Mouse (Mus musculus) forebrain, embryonic 13.5 days (tissue): ENCODE measurements at regions not wholly inside any gene's neighbourhood (a gene's known extent, or its start where the extent isn't known, plus 50 kb on each side); places are given as distances from the start of the nearest gene placed in this dataset.

Experiments
- ATAC-seq: fragments of 200-750 bp; cut with Nextera tagmentation; 2 replicates; pipeline ENCODE4 v1.8.0; 2017
- H3K27ac ChIP-seq: fragments of 300-500 bp; sonication (generic); 2 replicates; pipeline ENCODE4 v1.5.1; 2015; ENCODE audit warnings: inconsistent platforms, mild to moderate bottlenecking, moderate library complexity
- H3K27me3 ChIP-seq: fragments of 300-500 bp; sonication (generic); 2 replicates; pipeline ENCODE4 v1.6.1; 2015; ENCODE audit warnings: mild to moderate bottlenecking, inconsistent platforms
- H3K36me3 ChIP-seq: fragments of 300-500 bp; sonication (generic); 2 replicates; pipeline ENCODE4 v1.6.1; 2015; ENCODE audit warnings: mild to moderate bottlenecking, inconsistent platforms; ENCODE audit not compliant: poor library complexity, severe bottlenecking
- H3K4me1 ChIP-seq: fragments of 300-500 bp; sonication (generic); 2 replicates; pipeline ENCODE4 v1.6.1; 2015; ENCODE audit warnings: inconsistent platforms
- H3K4me2 ChIP-seq: fragments of 300-500 bp; sonication (generic); 2 replicates; pipeline ENCODE4 v1.6.1; 2015; ENCODE audit warnings: inconsistent platforms, mild to moderate bottlenecking, moderate library complexity
- H3K4me3 ChIP-seq: fragments of 300-500 bp; sonication (generic); 2 replicates; pipeline ENCODE4 v1.5.1; 2015; ENCODE audit warnings: mild to moderate bottlenecking, inconsistent platforms
- H3K9ac ChIP-seq: fragments of 300-500 bp; sonication (generic); 2 replicates; pipeline ENCODE4 v1.6.1; 2015; ENCODE audit warnings: mild to moderate bottlenecking, inconsistent platforms
- H3K9me3 ChIP-seq: fragments of 300-500 bp; sonication (generic); replicated peaks from 2 replicates; pipeline ENCODE4 v1.6.1; 2016; ENCODE audit warnings: inconsistent platforms
- WGBS: fragments of 180-500 bp; shearing (Covaris S2); methylation state at CpG from one replicate; pipeline ENCODE4 v1.1.7; 2015; 5-methylcytosine and 5-hydroxymethylcytosine counted together

DNA sequence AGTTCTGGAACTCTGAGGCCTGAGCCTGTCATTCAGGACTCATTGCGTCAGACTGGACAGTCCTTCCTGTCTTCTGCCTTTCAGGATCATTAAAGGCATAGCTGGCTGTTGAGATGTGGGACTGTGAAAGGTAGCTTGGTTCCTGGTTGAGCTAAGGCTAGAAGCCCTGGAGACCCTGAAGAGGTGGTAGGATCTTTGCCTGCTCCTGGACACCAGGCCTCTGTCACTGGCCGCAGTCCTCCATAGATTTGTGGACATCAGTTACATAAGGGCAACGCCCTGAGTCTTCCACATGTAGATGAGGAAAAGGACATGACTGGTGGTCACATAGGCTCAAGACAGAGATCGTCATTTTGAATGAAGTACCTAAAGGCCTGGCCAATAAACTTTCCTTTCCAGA lies 127.9 kb downstream of the Opa1 start:
- no peak for ATAC-seq
- Histone ChIP-seq H3K4me3 (no peak overlapping the region), H3K4me2 (no peak overlapping the region), H3K27ac (no peak overlapping the region), H3K9ac (no peak overlapping the region), H3K27me3 (peaks cover 10% of the 10 kb centered on the region), H3K9me3 (no peaks in the 10 kb centered on the region), H3K36me3 (no peaks in the 10 kb centered on the region), H3K4me1 (peaks cover 3% of the 10 kb centered on the region; the same call in 1 of the 2 replicates)
- WGBS: 92% methylated on average over 4 of the region's 4 CpGs

DNA sequence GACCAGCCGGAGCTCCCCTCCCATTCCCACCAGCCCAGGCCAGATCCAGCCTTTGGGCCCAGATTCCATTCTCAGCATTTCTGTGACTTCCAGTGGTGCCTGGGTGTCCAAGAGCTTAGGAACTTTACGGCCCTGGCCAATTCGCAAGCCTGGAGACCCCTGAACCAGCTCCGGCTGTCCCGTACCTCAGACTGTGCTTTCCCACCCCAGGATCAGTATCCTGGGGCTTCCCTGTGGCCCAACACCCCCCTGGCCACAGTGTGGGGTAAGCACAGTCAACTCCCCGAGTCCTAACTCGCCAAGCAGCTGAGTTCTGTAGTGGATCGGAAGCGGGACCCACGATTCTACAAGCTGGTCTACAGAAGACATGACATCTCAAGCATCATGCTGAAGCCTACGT lies 128.5 kb downstream of the Opa1 start:
- no peak overlapping the region for H3K4me2 ChIP-seq
- WGBS: 93% methylated on average over 11 of the region's 11 CpGs
- H3K9me3 ChIP-seq: no peaks in the 10 kb centered on the region
- no peak overlapping the region for H3K27ac ChIP-seq
- no peaks in the 10 kb centered on the region for H3K36me3 ChIP-seq
- ATAC-seq: no peak
- H3K27me3 ChIP-seq: peaks cover 10% of the 10 kb centered on the region
- no peak overlapping the region for H3K9ac ChIP-seq
- no peak overlapping the region for H3K4me3 ChIP-seq
- peaks cover 7% of the 10 kb centered on the region; the same call in 1 of the 2 replicates for H3K4me1 ChIP-seq

DNA sequence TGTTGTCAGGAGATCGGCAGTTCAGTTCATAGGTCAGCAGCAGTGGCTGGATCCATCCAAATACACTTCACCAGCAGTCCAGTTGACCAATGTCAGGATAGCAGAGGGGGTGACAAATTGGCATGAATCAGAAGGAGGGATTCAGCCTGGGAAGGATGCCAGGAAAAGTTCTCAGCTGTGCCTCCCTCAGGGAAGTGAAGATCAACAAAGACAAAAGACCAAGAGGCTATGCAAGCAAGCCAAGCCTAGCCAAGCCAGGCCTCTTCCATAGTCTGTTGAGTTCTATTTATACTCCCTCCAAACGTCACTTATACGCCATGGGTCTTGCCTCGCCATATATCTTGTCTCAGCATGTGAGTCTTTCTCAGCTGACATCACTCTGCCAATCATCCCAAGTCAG lies 129.9 kb downstream of the Opa1 start:
- 85% methylated on average over 4 of the region's 4 CpGs for WGBS
- H3K27me3 ChIP-seq: peaks cover 10% of the 10 kb centered on the region
- ATAC-seq: no peak

DNA sequence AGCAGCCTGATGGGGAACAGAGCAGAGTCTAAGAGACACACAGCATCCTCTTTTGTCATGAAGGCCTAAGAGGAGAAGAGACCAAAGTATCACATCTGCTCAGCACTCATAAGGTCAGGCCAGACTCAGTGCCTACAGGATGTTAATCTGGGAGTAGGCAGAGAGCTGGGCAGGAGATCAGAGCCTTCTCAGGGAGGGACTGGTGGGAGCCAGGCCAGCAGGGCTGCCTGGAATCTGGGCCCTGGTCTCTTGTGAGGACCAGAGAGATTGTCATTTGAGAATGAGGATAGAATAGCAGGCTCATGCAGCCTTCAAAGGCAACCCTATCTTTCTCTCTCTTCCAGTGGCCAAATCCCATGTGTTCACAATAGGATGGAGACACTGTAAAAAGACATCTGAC lies 132.3 kb downstream of the Opa1 start:
- no peak overlapping the region for H3K9ac ChIP-seq
- H3K27me3 ChIP-seq: peaks cover 20% of the 10 kb centered on the region
- H3K4me2 ChIP-seq: no peak overlapping the region
- no peak overlapping the region for H3K4me3 ChIP-seq
- no peak overlapping the region for H3K27ac ChIP-seq
- ATAC-seq: no peak
- peaks cover 7% of the 10 kb centered on the region for H3K4me1 ChIP-seq
- no peaks in the 10 kb centered on the region for H3K36me3 ChIP-seq
- H3K9me3 ChIP-seq: no peaks in the 10 kb centered on the region

More for the DNA sequence above, 129.9 kb downstream of the Opa1 start:
- Histone ChIP-seq H3K4me2 (no peak overlapping the region), H3K27ac (no peak overlapping the region), H3K4me1 (peaks cover 7% of the 10 kb centered on the region; the same call in 1 of the 2 replicates), H3K9ac (no peak overlapping the region), H3K9me3 (no peaks in the 10 kb centered on the region), H3K4me3 (no peak overlapping the region), H3K36me3 (no peaks in the 10 kb centered on the region)

DNA sequence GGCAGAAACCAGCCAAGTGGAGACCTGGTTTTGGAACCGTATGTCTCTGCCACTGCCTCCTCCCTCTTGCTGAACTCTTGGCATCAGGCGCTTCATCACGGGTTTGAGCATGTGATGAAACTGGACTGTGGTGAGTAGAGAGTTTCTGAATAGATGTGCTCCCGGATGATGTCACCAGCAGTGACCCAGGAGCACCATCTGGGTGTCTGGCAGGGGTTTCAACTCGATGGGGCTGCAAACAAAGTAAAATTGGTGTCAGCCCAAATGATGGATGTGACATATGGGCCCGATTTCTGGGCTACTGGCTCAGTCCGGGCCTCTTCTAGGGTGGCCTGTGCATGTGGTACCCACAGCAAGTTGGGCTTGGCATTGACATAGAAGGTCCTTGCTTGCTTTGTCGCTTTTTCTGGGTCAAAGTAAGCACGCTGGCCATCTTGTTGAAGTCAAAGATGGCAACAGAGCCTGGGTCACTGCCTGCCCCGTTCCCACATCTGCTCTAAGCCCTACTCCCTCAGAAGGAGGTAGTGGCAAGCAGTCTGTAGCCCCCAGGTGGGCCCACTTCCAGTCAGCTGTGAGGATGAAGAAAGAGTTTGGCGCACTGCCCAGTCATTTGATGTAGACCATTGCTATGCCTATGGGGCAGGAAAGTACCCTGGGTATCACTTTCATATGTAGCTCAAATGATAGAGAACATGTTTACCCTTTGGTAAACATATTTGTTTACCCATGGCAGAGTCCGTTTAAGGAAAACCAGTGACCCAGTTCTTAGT lies 133.0 kb downstream of the Opa1 start:
- Histone ChIP-seq H3K4me3 (no peak overlapping the region), H3K27ac (no peak overlapping the region), H3K27me3 (peaks cover 24% of the 10 kb centered on the region), H3K4me1 (peaks cover 7% of the 10 kb centered on the region), H3K4me2 (no peak overlapping the region), H3K9ac (no peak overlapping the region), H3K9me3 (no peaks in the 10 kb centered on the region), H3K36me3 (no peaks in the 10 kb centered on the region)
- ATAC-seq: peak; percentile 79
- WGBS: 81% methylated on average over 12 of the region's 12 CpGs

DNA sequence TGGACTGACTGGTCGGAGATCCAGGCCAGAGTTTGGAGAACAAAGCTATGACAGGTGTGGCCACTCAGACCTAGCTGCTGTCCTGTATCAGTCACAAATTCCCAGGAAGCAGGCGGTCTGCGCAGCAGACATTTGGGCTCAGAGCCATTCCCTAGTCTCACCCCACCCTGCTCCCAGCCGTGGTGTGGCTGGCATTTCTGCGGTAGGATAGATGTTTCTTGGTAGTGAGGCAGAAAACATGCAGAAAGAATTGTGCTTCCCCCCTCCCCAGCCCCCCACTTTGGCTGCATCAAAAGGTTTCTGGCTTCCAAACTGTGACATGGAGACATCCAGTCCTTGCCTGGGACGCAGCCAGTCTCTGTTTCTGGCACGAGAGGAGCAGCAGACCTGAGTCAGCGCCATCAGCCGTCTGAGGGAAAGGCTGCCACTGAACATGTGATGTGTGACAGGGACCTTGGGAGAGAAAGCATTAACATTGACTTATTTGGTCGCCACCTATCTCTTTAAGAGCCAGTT lies 135.5 kb downstream of the Opa1 start:
- H3K4me3 ChIP-seq: no peak overlapping the region
- no peak overlapping the region for H3K9ac ChIP-seq
- H3K9me3 ChIP-seq: no peaks in the 10 kb centered on the region
- no peak overlapping the region for H3K27ac ChIP-seq
- ATAC-seq: peak; percentile 73; the same call in 1 of the 2 replicates
- H3K4me2 ChIP-seq: no peak overlapping the region
- peaks cover 45% of the 10 kb centered on the region for H3K27me3 ChIP-seq
- WGBS: 65% methylated on average over 10 of the region's 10 CpGs
- peaks cover 14% of the 10 kb centered on the region for H3K4me1 ChIP-seq
- no peaks in the 10 kb centered on the region for H3K36me3 ChIP-seq

DNA sequence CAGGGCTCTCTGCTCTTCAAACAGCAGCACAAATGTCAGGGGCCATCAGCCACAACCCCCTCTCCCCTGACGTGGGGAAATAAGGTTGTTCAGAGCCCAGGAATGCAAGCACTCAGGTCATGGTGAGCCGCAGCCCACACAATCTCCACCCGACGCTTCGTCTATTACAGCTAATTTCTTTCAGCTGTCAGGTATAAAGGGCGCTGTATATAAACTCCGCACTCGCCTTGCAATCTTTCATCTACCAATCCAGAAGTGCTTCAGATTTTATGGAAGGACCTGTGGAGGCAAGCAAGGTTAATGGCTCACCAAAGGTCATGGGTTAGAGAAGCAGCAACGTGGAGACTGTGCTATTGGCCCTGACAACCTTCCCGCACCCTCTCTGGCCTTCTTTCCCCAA lies 139.8 kb downstream of the Opa1 start:
- Histone ChIP-seq H3K4me3 (no peak overlapping the region), H3K9ac (no peak overlapping the region), H3K4me1 (peaks cover 22% of the 10 kb centered on the region), H3K9me3 (no peaks in the 10 kb centered on the region), H3K36me3 (no peaks in the 10 kb centered on the region), H3K27ac (no peak overlapping the region), H3K27me3 (peaks cover 73% of the 10 kb centered on the region), H3K4me2 (no peak overlapping the region)
- WGBS: 66% methylated on average over 10 of the region's 10 CpGs
- no peak for ATAC-seq

DNA sequence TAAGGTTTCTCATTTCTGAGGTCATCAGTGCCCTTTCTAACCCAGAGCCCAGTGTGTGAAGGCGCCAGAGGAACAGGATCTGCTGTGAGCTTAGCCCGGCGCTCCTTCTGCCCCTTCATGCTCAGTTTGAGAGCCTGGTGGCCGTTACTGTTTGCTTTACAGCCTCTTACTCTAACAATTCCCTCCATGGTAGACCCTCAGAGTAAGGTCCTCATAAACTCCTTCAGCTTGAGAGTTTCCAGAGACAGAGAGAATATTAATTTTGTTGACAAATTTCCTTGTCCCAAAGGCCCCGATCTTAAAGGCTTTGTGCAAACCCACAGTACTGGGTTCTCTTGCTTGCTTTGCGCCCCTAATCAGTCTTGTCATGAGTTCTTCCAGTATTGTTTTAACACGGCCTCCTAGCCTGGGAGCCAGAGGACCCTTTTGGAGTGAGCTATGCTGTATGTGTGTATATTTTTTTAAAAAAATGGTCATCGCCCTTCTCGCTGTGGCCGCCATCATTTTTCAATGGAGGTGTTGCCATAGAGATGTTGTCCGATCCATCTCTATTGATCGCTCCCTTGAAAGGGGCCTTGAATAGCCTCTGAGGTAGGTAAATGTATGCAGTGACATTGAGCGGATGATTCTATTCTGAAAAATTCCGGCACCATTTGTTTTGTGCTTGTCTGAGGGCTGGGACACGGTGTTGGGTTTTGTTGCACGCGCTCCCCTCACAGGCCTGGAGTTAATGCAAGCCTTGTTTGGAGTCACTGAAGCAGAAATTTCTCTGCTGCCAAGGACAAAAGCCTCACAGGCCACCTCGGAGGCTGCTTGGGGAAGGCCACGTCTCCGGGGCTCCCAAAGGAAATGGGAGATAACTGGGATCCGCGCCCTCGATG lies 140.7 kb downstream of the Opa1 start:
- Histone ChIP-seq H3K4me3 (no peak overlapping the region), H3K27me3 (peaks cover 74% of the 10 kb centered on the region), H3K9ac (0 out of 2 replicates have a peak overlapping the region, but pooled peaks have one; percentile 18), H3K9me3 (no peaks in the 10 kb centered on the region), H3K36me3 (no peaks in the 10 kb centered on the region), H3K4me2 (peak overlapping the region; percentile 41), H3K4me1 (peaks cover 24% of the 10 kb centered on the region), H3K27ac (peak overlapping the region; percentile 32; the same call in 1 of the 2 replicates)
- WGBS: 7% methylated on average over 23 of the region's 23 CpGs
- ATAC-seq: peak; percentile 88

DNA sequence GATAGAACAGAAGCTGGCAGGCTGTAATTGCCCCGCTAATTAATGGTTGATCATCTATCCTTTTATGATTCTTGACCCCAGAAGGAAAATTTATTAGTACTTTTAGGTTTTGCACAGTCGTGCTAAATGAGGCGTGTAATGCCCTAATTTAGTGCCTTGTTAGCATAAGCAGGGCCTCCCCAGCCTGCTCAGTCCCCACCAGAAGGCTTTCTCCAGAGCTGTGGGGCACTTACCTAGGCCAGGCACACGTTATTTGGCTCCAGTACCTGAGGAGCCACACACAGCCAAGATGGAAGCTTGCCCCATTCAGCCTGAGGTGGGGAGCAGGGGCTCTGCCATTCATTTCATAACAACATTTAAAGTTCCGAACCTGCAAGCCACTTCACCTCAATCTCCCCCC lies 146.0 kb downstream of the Opa1 start:
- no peak overlapping the region for H3K4me2 ChIP-seq
- 29% methylated on average over 5 of the region's 5 CpGs for WGBS
- H3K27ac ChIP-seq: no peak overlapping the region
- no peak overlapping the region for H3K9ac ChIP-seq
- peaks cover 33% of the 10 kb centered on the region for H3K4me1 ChIP-seq
- H3K4me3 ChIP-seq: no peak overlapping the region
- no peaks in the 10 kb centered on the region for H3K9me3 ChIP-seq
- H3K27me3 ChIP-seq: peaks cover 84% of the 10 kb centered on the region
- ATAC-seq: no peak
- no peaks in the 10 kb centered on the region for H3K36me3 ChIP-seq

DNA sequence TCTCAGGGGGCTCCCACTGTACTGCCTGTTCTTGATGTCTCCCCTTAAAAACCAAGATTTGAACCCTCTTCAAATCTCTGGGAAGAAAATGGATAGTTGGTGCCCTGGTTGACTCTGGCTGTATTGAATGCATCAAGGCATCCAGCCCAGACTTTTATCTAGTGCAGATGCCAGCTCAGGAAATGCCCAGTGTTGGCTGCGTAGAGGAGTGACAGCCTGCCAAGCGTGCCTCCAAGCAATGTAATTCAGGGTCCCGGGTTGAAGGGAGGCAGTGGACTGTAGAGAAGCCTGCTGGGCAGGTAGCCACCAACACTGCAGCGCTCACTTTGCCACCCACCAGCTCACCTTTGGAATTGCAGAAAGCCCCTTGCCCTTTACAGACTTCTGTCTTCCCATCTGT lies 146.4 kb downstream of the Opa1 start:
- no peak overlapping the region for H3K9ac ChIP-seq
- peaks cover 30% of the 10 kb centered on the region for H3K4me1 ChIP-seq
- H3K27ac ChIP-seq: no peak overlapping the region
- WGBS: 47% methylated on average over 4 of the region's 4 CpGs
- no peak overlapping the region for H3K4me3 ChIP-seq
- peaks cover 84% of the 10 kb centered on the region for H3K27me3 ChIP-seq
- ATAC-seq: no peak
- no peak overlapping the region for H3K4me2 ChIP-seq
- H3K9me3 ChIP-seq: no peaks in the 10 kb centered on the region
- H3K36me3 ChIP-seq: no peaks in the 10 kb centered on the region

DNA sequence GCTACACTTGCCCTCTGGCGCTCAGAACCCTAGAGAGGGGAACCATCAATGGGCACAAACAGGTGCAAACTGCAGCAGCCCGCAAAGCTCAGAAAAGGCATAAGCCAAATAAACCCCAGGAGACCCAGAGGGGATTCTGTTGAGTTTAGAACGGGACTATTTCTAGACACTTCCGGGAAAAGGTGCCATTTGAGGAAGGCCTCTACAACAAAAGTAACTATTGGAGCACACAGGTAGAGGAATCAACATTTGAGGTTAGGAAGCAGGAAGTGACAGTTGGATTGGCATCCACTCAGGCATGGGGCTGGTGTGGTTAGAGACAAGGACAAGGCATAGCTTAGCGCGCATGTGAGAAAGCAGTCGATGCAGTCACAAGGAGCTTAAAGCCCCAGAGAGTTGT lies 148.3 kb downstream of the Opa1 start:
- no peaks in the 10 kb centered on the region for H3K9me3 ChIP-seq
- H3K9ac ChIP-seq: no peak overlapping the region
- H3K36me3 ChIP-seq: no peaks in the 10 kb centered on the region
- peaks cover 25% of the 10 kb centered on the region for H3K4me1 ChIP-seq
- peaks cover 80% of the 10 kb centered on the region for H3K27me3 ChIP-seq
- no peak overlapping the region for H3K27ac ChIP-seq
- ATAC-seq: no peak
- WGBS: 88% methylated on average over 7 of the region's 7 CpGs
- H3K4me3 ChIP-seq: no peak overlapping the region
- no peak overlapping the region for H3K4me2 ChIP-seq

DNA sequence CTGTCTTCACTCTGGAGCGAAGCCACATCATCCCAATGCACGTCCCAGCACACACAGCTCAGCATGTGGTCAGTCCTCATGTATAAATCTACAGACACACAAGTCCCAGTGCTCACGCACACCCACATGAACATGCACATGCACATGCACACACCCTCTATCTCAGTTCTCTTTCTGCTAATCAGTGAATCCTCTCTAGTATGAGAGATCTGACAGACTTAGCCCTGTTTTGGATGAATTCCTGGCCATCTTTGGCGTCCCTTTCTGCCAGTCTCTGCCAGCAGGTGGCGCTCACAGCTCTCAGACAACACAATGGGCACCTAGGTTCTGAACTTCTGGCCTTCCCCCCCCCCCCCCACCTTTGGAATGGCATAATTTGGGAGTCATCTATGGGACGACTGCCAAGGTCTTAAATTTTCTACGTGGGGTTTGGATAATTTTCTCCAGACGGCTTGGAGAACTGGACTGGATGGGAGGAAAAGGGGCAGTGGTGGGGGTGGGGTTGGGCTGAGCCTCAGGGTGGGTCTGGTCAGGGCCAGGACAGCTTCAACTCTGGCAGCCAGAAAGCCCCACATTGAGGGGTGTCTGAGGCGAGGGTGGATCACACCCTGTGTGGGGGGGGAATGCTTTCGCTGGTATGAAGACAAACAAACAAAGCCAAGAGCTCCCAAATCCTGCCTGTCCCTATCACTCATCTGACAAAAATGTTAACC lies 149.8 kb downstream of the Opa1 start:
- peak; percentile 73 for ATAC-seq
- peaks cover 80% of the 10 kb centered on the region for H3K27me3 ChIP-seq
- no peak overlapping the region for H3K4me2 ChIP-seq
- H3K4me1 ChIP-seq: peaks cover 25% of the 10 kb centered on the region
- no peaks in the 10 kb centered on the region for H3K9me3 ChIP-seq
- H3K27ac ChIP-seq: no peak overlapping the region
- 17% methylated on average over 10 of the region's 10 CpGs for WGBS
- no peaks in the 10 kb centered on the region for H3K36me3 ChIP-seq
- H3K4me3 ChIP-seq: no peak overlapping the region
- no peak overlapping the region for H3K9ac ChIP-seq
